ENCODE assay signal across 33 mouse cellular contexts in genomic region chr1:151858474-151858873, GRCm38 (mm10).
"Had no signal": no experiment of that assay in that cellular context is flagged by ENCODE, and none has a peak within 500 bp of the region (broad histone marks: within the 10 kb centered on the region; RNA-seq: fewer than 3 reads in every experiment).

No protein-coding gene starts in this region.

- DNase-seq: heart, postnatal 14 days; heart, postnatal 36 days; heart, postnatal 4 days; kidney, adult 11 months; kidney, adult 18-20 months; kidney, adult 2 months; kidney, adult 8-10 months; kidney, adult 9 months; kidney, postnatal 10 days; kidney, postnatal 14 days; kidney, postnatal 25 days; kidney, postnatal 36 days; kidney, postnatal 4 days; layer of hippocampus, adult 9-11 months; layer of hippocampus, postnatal 36 days had no signal

- H3K27me3 ChIP-seq: heart, embryonic 12.5 days; heart, embryonic 13.5 days; heart, embryonic 15.5 days; hindbrain, embryonic 12.5 days; hindbrain, embryonic 13.5 days; hindbrain, embryonic 15.5 days; intestine, embryonic 15.5 days; kidney, embryonic 15.5 days had no signal

- H3K27ac ChIP-seq: heart, embryonic 13.5 days; heart, embryonic 15.5 days; hindbrain, embryonic 10.5 days; hindbrain, embryonic 12.5 days; hindbrain, embryonic 13.5 days; hindbrain, embryonic 14.5 days; hindbrain, embryonic 15.5 days; hindbrain, postnatal 0 days; intestine, embryonic 15.5 days; kidney, embryonic 15.5 days; kidney, postnatal 0 days; layer of hippocampus, adult 2 months; left cerebral cortex, adult 2 months had no signal

- H3K4me1 ChIP-seq: hindbrain, embryonic 12.5 days; hindbrain, embryonic 13.5 days; hindbrain, embryonic 15.5 days; intestine, embryonic 15.5 days had no signal

- H3K4me3 ChIP-seq: heart, embryonic 12.5 days; heart, embryonic 13.5 days; heart, embryonic 15.5 days; hindbrain, embryonic 10.5 days; hindbrain, embryonic 12.5 days; hindbrain, embryonic 13.5 days; hindbrain, embryonic 15.5 days; intestine, embryonic 15.5 days; kidney, embryonic 15.5 days; layer of hippocampus, adult 2 months; left cerebral cortex, adult 2 months had no signal

- H3K9me3 ChIP-seq: heart, embryonic 12.5 days; heart, embryonic 13.5 days; heart, embryonic 15.5 days; hindbrain, embryonic 10.5 days; hindbrain, embryonic 12.5 days; hindbrain, embryonic 13.5 days; hindbrain, embryonic 15.5 days; intestine, embryonic 15.5 days; kidney, embryonic 15.5 days had no signal

- H3K4me2 ChIP-seq: heart, embryonic 12.5 days; heart, embryonic 13.5 days; heart, embryonic 15.5 days; hindbrain, embryonic 12.5 days; hindbrain, embryonic 13.5 days; hindbrain, embryonic 14.5 days; hindbrain, embryonic 15.5 days; intestine, embryonic 15.5 days; kidney, embryonic 15.5 days had no signal

- ATAC-seq: hindbrain, embryonic 16.5 days; hindbrain, postnatal 0 days; inflammation-experienced regulatory T-cells, adult 6 months; intestine, embryonic 15.5 days; intestine, embryonic 16.5 days; intestine, postnatal 0 days had no signal

- H3K9ac ChIP-seq: heart, embryonic 12.5 days; heart, embryonic 13.5 days; heart, embryonic 15.5 days; hindbrain, embryonic 12.5 days; hindbrain, embryonic 13.5 days; hindbrain, embryonic 14.5 days; hindbrain, embryonic 15.5 days; intestine, embryonic 15.5 days; kidney, embryonic 15.5 days had no signal

- H3K36me3 ChIP-seq: heart, embryonic 12.5 days; heart, embryonic 13.5 days; heart, embryonic 15.5 days; hindbrain, embryonic 10.5 days; hindbrain, embryonic 12.5 days; hindbrain, embryonic 13.5 days; hindbrain, embryonic 15.5 days; intestine, embryonic 15.5 days; kidney, embryonic 15.5 days had no signal
